Mouse (Mus musculus): ENCODE measurements at regions not wholly inside any gene's neighbourhood (a gene's known extent, or its start where the extent isn't known, plus 50 kb on each side); places are given as distances from the start of the nearest gene placed in this dataset.
"Not testable (repeated sequence)": the region's sequence is repeated elsewhere in the genome, so short reads cannot be mapped to it uniquely, and the experiment has no call there.

GRCm38 (mm10) chr8:126863661-126864060 lies 82.0 kb downstream of the Tomm20 start:
- not testable (repeated sequence) for TF ChIP-seq CTCF (IDR thresholded peaks at IDR 0.05; ENCODE audit: low read depth, low read length); POLR2A (IDR thresholded peaks at IDR 0.05; ENCODE audit: borderline replicate concordance, low read depth, low read length)

Data from bone marrow macrophage, adult 2 months (primary cell).